Mouse (Mus musculus): ENCODE measurements around the gene Rps8. TPM values are rescaled to one million over a fixed set of nuclear protein-coding genes. Genes with fewer than 3 reads are reported as not detected.

Rps8 gene
- polyA plus RNA-seq, 1 experiment, result 3,907 TPM

- Histone ChIP-seq H3ac (ENCODE audit: control insufficient read depth, insufficient read length) (no peak overlapping the region), H3K4me3 (peak overlapping the region; percentile 20), H3K27me3 (ENCODE audit: control insufficient read depth, insufficient read depth, insufficient read length) (no peaks in the 10 kb centered on the region), H3K36me3 (ENCODE audit: control insufficient read depth, insufficient read depth) (peaks cover 9% of the 10 kb centered on the region), H3K4me2 (ENCODE audit: low read depth) (peak overlapping the region; percentile 92), H3K79me2 (ENCODE audit: control insufficient read depth, insufficient read depth) (peaks cover 7% of the 10 kb centered on the region)
- TF ChIP-seq POLR2A (IDR thresholded peaks at IDR 0.05; ENCODE audit: insufficient read length, low read depth), result peak; percentile 29
- TF ChIP-seq POLR2AphosphoS2 (IDR thresholded peaks at IDR 0.05; ENCODE audit: insufficient read length, low read depth), result peak; percentile 55
- TF ChIP-seq MYOG (IDR thresholded peaks at IDR 0.05; ENCODE audit: control insufficient read depth in 1 of 3, insufficient read depth in 1 of 3, insufficient read length in 2 of 3, low read depth in 2 of 3), result no peak
- TF ChIP-seq TCF3 (IDR thresholded peaks at IDR 0.05; ENCODE audit: insufficient read length, low read depth), result no peak
- TF ChIP-seq USF1 (IDR thresholded peaks at IDR 0.05; ENCODE audit: low read depth), result no peak
Measured at GRCm38 (mm10) chr4:117125910-117126674, 30.0 kb downstream of the Rps8 start.

- Histone ChIP-seq H3K4me2 (ENCODE audit: low read depth) (peak within 1 kb of the TSS; percentile 92), H3ac (ENCODE audit: control insufficient read depth, insufficient read length) (no peak within 1 kb of the TSS), H3K79me2 (ENCODE audit: control insufficient read depth, insufficient read depth) (peaks cover 7% of the 10 kb centered on the region), H3K4me3 (peak within 1 kb of the TSS; percentile 20), H3K27me3 (ENCODE audit: control insufficient read depth, insufficient read depth, insufficient read length) (no peaks in the 10 kb centered on the region), H3K36me3 (ENCODE audit: control insufficient read depth, insufficient read depth) (peaks cover 9% of the 10 kb centered on the region)
- TF ChIP-seq TCF3 (IDR thresholded peaks at IDR 0.05; ENCODE audit: insufficient read length, low read depth) (no peak), TCF12 (IDR thresholded peaks at IDR 0.05; ENCODE audit: insufficient read depth, poor library complexity, severe bottlenecking) (no peak), MYOD1 (IDR thresholded peaks at IDR 0.05; ENCODE audit: control insufficient read depth in 1 of 3, insufficient read length in 2 of 3, low read depth in 2 of 3) (peak in 2 of 3 experiments; percentile 44 to 46), MYOG (IDR thresholded peaks at IDR 0.05; ENCODE audit: control insufficient read depth in 1 of 3, insufficient read depth in 1 of 3, insufficient read length in 2 of 3, low read depth in 2 of 3) (peak; percentile 26 to 52 (median 33)), POLR2AphosphoS2 (IDR thresholded peaks at IDR 0.05; ENCODE audit: insufficient read length, low read depth) (peak; percentile 5)
Measured at GRCm38 (mm10) chr4:117125348-117125909, 30.6 kb downstream of the Rps8 start, which contains the start of gene Btbd19. TSS of gene Btbd19 (minus strand) at chr4:117125725.

GRCm38 (mm10) chr4:117124518-117125347 is 31.3 kb downstream of the Rps8 start:
- no peak overlapping the region for H3ac ChIP-seq (ENCODE audit: control insufficient read depth, insufficient read length)
- H3K4me3 ChIP-seq, result peak overlapping the region; percentile 20

GRCm38 (mm10) chr4:117124218-117124517 is 31.9 kb downstream of the Rps8 start:
- Histone ChIP-seq H3K4me2 (ENCODE audit: low read depth) (peak overlapping the region; percentile 92), H3K4me3 (peak overlapping the region; percentile 20), H3K79me2 (ENCODE audit: control insufficient read depth, insufficient read depth) (peaks cover 7% of the 10 kb centered on the region), H3K27me3 (ENCODE audit: control insufficient read depth, insufficient read depth, insufficient read length) (no peaks in the 10 kb centered on the region), H3ac (ENCODE audit: control insufficient read depth, insufficient read length) (no peak overlapping the region), H3K36me3 (ENCODE audit: control insufficient read depth, insufficient read depth) (peaks cover 4% of the 10 kb centered on the region)
- TF ChIP-seq POLR2AphosphoS2 (IDR thresholded peaks at IDR 0.05; ENCODE audit: insufficient read length, low read depth), result no peak
- TF ChIP-seq MYOD1 (IDR thresholded peaks at IDR 0.05; ENCODE audit: control insufficient read depth in 1 of 3, insufficient read length in 2 of 3, low read depth in 2 of 3), result no peak
- no peak for TF ChIP-seq POLR2A (IDR thresholded peaks at IDR 0.05; ENCODE audit: insufficient read length, low read depth)
- no peak for TF ChIP-seq REST (IDR thresholded peaks at IDR 0.05; ENCODE audit: insufficient read depth, insufficient read length)
- TF ChIP-seq SRF (IDR thresholded peaks at IDR 0.05; ENCODE audit: control insufficient read depth, insufficient read length, low read depth), result no peak
- TF ChIP-seq TCF3 (IDR thresholded peaks at IDR 0.05; ENCODE audit: insufficient read length, low read depth), result no peak
- TF ChIP-seq USF1 (IDR thresholded peaks at IDR 0.05; ENCODE audit: low read depth), result no peak
- TF ChIP-seq TCF12 (IDR thresholded peaks at IDR 0.05; ENCODE audit: insufficient read depth, poor library complexity, severe bottlenecking), result no peak
- TF ChIP-seq CEBPB (IDR thresholded peaks at IDR 0.05; ENCODE audit: insufficient read depth, poor library complexity, severe bottlenecking), result no peak
- no peak for TF ChIP-seq MYOG (IDR thresholded peaks at IDR 0.05; ENCODE audit: control insufficient read depth in 1 of 3, insufficient read depth in 1 of 3, insufficient read length in 2 of 3, low read depth in 2 of 3)
- no peak for TF ChIP-seq MAX (IDR thresholded peaks at IDR 0.05; ENCODE audit: low read depth)
- TF ChIP-seq E2F4 (IDR thresholded peaks at IDR 0.05; ENCODE audit: insufficient read depth), result no peak

More at GRCm38 (mm10) chr4:117124518-117125347, 31.3 kb downstream of the Rps8 start:
- peak overlapping the region; percentile 92 for H3K4me2 ChIP-seq (ENCODE audit: low read depth)
- 0 out of 2 replicates have a peak, but pooled peaks have one; percentile 3 for TF ChIP-seq CEBPB (IDR thresholded peaks at IDR 0.05; ENCODE audit: insufficient read depth, poor library complexity, severe bottlenecking)
- no peak for TF ChIP-seq REST (IDR thresholded peaks at IDR 0.05; ENCODE audit: insufficient read depth, insufficient read length)
- peak; percentile 13 for TF ChIP-seq POLR2AphosphoS2 (IDR thresholded peaks at IDR 0.05; ENCODE audit: insufficient read length, low read depth)
- H3K79me2 ChIP-seq (ENCODE audit: control insufficient read depth, insufficient read depth), result peaks cover 7% of the 10 kb centered on the region
- H3K27me3 ChIP-seq (ENCODE audit: control insufficient read depth, insufficient read depth, insufficient read length), result no peaks in the 10 kb centered on the region
- peaks cover 4% of the 10 kb centered on the region for H3K36me3 ChIP-seq (ENCODE audit: control insufficient read depth, insufficient read depth)
